Mouse (Mus musculus): ENCODE results near the gene Tfap4.

DNA sequence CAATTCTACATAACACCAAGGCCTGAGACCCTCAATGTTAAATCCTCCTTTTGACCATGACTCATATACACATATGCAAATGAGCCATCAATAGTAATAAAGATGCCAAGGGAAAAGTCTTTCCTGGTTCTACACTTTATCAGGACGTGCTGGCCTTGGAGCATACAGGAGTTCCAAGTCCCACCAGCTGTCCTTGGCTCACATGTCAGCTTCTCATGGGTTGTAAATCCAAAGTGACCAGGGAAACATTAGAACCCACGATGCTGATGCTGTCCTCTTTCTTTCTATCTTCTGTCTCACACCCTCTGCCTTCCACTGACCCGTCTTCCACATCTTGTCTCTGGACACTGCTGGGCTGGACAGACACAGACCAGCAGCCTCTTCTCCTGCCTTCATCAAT is 58.0 kb downstream of the Tfap4 start:
- TF ChIP-seq EP300 (IDR thresholded peaks at IDR 0.05) (no peak), CTCF (IDR thresholded peaks at IDR 0.05) (no peak)
